Mouse (Mus musculus): Measurements from ENCODE around the gene C1rl. TPM values are rescaled to one million over a fixed set of nuclear protein-coding genes. Genes with fewer than 3 reads are reported as not detected.

Gene C1rl
- polyA plus RNA-seq, 1 experiment from 2014 or later, result 0.69 TPM

- no peaks in the 10 kb centered on the region; the same call in 1 of the 2 replicates for H3K4me1 ChIP-seq
- H3K4me3 ChIP-seq (replicated peaks), result peak overlapping the region; percentile 33
- H3K27me3 ChIP-seq (replicated peaks), result no peaks in the 10 kb centered on the region
- H3K4me2 ChIP-seq, result peak overlapping the region; percentile 52
- no peak overlapping the region; the same call in 1 of the 2 replicates for H3K27ac ChIP-seq (replicated peaks)
- H3K36me3 ChIP-seq, result no peaks in the 10 kb centered on the region
- peak; percentile 92 for ATAC-seq (ENCODE audit: low FRiP score)
- no peak overlapping the region for H3K9ac ChIP-seq (replicated peaks)
- 30% methylated on average over 21 of the region's 21 CpGs for WGBS
- H3K9me3 ChIP-seq (replicated peaks), result no peaks in the 10 kb centered on the region
Observed at GRCm38 (mm10) chr6:124485414-124486144, 7.3 kb upstream of the C1rl start.

GRCm38 (mm10) chr6:124487509-124487908 lies 5.4 kb upstream of the C1rl start:
- Histone ChIP-seq H3K36me3 (no peaks in the 10 kb centered on the region), H3K4me1 (no peaks in the 10 kb centered on the region; the same call in 1 of the 2 replicates), H3K4me3 (replicated peaks) (no peak overlapping the region), H3K4me2 (no peak overlapping the region), H3K27me3 (replicated peaks) (no peaks in the 10 kb centered on the region), H3K9ac (replicated peaks) (no peak overlapping the region), H3K27ac (replicated peaks) (no peak overlapping the region), H3K9me3 (replicated peaks) (no peaks in the 10 kb centered on the region)
- ATAC-seq (ENCODE audit: low FRiP score), result no peak
- WGBS, result 63% methylated on average over 2 of the region's 2 CpGs

- Histone ChIP-seq H3K9me3 (replicated peaks) (no peaks in the 10 kb centered on the region), H3K27ac (replicated peaks) (no peak overlapping the region), H3K4me3 (replicated peaks) (no peak overlapping the region), H3K4me1 (no peaks in the 10 kb centered on the region; the same call in 1 of the 2 replicates), H3K36me3 (no peaks in the 10 kb centered on the region), H3K9ac (replicated peaks) (no peak overlapping the region), H3K27me3 (replicated peaks) (no peaks in the 10 kb centered on the region), H3K4me2 (no peak overlapping the region)
- no peak for ATAC-seq (ENCODE audit: low FRiP score)
- WGBS, result 88% methylated on average over 4 of the region's 4 CpGs
Observed at GRCm38 (mm10) chr6:124488952-124489351, 4.0 kb upstream of the C1rl start.

- Histone ChIP-seq H3K4me3 (replicated peaks) (no peak overlapping the region), H3K9ac (replicated peaks) (no peak overlapping the region)
- no peak for ATAC-seq (ENCODE audit: low FRiP score)
Observed at GRCm38 (mm10) chr6:124491427-124491826, 1.5 kb upstream of the C1rl start.

GRCm38 (mm10) chr6:124493886-124494285 lies 973 bp downstream of the C1rl start:
- H3K4me1 ChIP-seq, result no peaks in the 10 kb centered on the region
- H3K36me3 ChIP-seq, result no peaks in the 10 kb centered on the region
- WGBS, result 86% methylated on average over 5 of the region's 5 CpGs
- H3K4me2 ChIP-seq, result no peak overlapping the region
- no peak overlapping the region for H3K27ac ChIP-seq (replicated peaks)
- no peak overlapping the region for H3K9ac ChIP-seq (replicated peaks)
- H3K27me3 ChIP-seq (replicated peaks), result no peaks in the 10 kb centered on the region
- H3K4me3 ChIP-seq (replicated peaks), result no peak overlapping the region
- H3K9me3 ChIP-seq (replicated peaks), result no peaks in the 10 kb centered on the region
- ATAC-seq (ENCODE audit: low FRiP score), result no peak

More at GRCm38 (mm10) chr6:124491427-124491826, 1.5 kb upstream of the C1rl start:
- Histone ChIP-seq H3K36me3 (no peaks in the 10 kb centered on the region), H3K27ac (replicated peaks) (no peak overlapping the region), H3K4me2 (no peak overlapping the region), H3K4me1 (no peaks in the 10 kb centered on the region), H3K9me3 (replicated peaks) (no peaks in the 10 kb centered on the region), H3K27me3 (replicated peaks) (no peaks in the 10 kb centered on the region)
- WGBS, result 84% methylated on average over 6 of the region's 6 CpGs

GRCm38 (mm10) chr6:124496054-124496453 lies 3.1 kb downstream of the C1rl start:
- H3K9ac ChIP-seq (replicated peaks), result no peak overlapping the region
- no peaks in the 10 kb centered on the region for H3K9me3 ChIP-seq (replicated peaks)
- no peak overlapping the region for H3K27ac ChIP-seq (replicated peaks)
- no peak overlapping the region for H3K4me2 ChIP-seq
- WGBS, result 92% methylated on average over 5 of the region's 5 CpGs
- H3K36me3 ChIP-seq, result no peaks in the 10 kb centered on the region
- H3K4me1 ChIP-seq, result no peaks in the 10 kb centered on the region
- no peaks in the 10 kb centered on the region for H3K27me3 ChIP-seq (replicated peaks)
- no peak overlapping the region for H3K4me3 ChIP-seq (replicated peaks)
- ATAC-seq (ENCODE audit: low FRiP score), result no peak

GRCm38 (mm10) chr6:124499914-124500566 lies 7.1 kb downstream of the C1rl start:
- 51% methylated on average over 10 of the region's 10 CpGs for WGBS
- Histone ChIP-seq H3K36me3 (no peaks in the 10 kb centered on the region), H3K27me3 (replicated peaks) (no peaks in the 10 kb centered on the region), H3K4me3 (replicated peaks) (no peak overlapping the region), H3K9me3 (replicated peaks) (no peaks in the 10 kb centered on the region), H3K4me2 (no peak overlapping the region), H3K9ac (replicated peaks) (no peak overlapping the region), H3K4me1 (no peaks in the 10 kb centered on the region), H3K27ac (replicated peaks) (no peak overlapping the region)
- ATAC-seq (ENCODE audit: low FRiP score), result no peak

GRCm38 (mm10) chr6:124501473-124501872 lies 8.6 kb downstream of the C1rl start:
- no peaks in the 10 kb centered on the region for H3K36me3 ChIP-seq
- WGBS, result 84% methylated on average over 4 of the region's 4 CpGs
- no peak overlapping the region for H3K9ac ChIP-seq (replicated peaks)
- no peaks in the 10 kb centered on the region for H3K4me1 ChIP-seq
- H3K27me3 ChIP-seq (replicated peaks), result no peaks in the 10 kb centered on the region
- no peak for ATAC-seq (ENCODE audit: low FRiP score)
- no peak overlapping the region for H3K27ac ChIP-seq (replicated peaks)
- H3K4me2 ChIP-seq, result no peak overlapping the region
- H3K4me3 ChIP-seq (replicated peaks), result no peak overlapping the region
- no peaks in the 10 kb centered on the region for H3K9me3 ChIP-seq (replicated peaks)

GRCm38 (mm10) chr6:124502021-124502420 lies 9.1 kb downstream of the C1rl start:
- Histone ChIP-seq H3K9me3 (replicated peaks) (no peaks in the 10 kb centered on the region), H3K27me3 (replicated peaks) (no peaks in the 10 kb centered on the region)
- WGBS, result 89% methylated on average over 5 of the region's 5 CpGs

GRCm38 (mm10) chr6:124505028-124505427 lies 12.1 kb downstream of the C1rl start:
- Histone ChIP-seq H3K27me3 (replicated peaks) (no peaks in the 10 kb centered on the region), H3K4me1 (no peaks in the 10 kb centered on the region), H3K36me3 (no peaks in the 10 kb centered on the region), H3K27ac (replicated peaks) (no peak overlapping the region), H3K9ac (replicated peaks) (no peak overlapping the region), H3K9me3 (replicated peaks) (no peaks in the 10 kb centered on the region), H3K4me2 (no peak overlapping the region), H3K4me3 (replicated peaks) (no peak overlapping the region)
- no peak for ATAC-seq (ENCODE audit: low FRiP score)
- WGBS, result 85% methylated on average over 4 of the region's 4 CpGs

More at GRCm38 (mm10) chr6:124502021-124502420, 9.1 kb downstream of the C1rl start:
- H3K27ac ChIP-seq (replicated peaks), result no peak overlapping the region
- H3K4me3 ChIP-seq (replicated peaks), result no peak overlapping the region
- H3K9ac ChIP-seq (replicated peaks), result no peak overlapping the region
- ATAC-seq (ENCODE audit: low FRiP score), result no peak
- no peak overlapping the region for H3K4me2 ChIP-seq
- no peaks in the 10 kb centered on the region for H3K4me1 ChIP-seq
- no peaks in the 10 kb centered on the region for H3K36me3 ChIP-seq

- Histone ChIP-seq H3K4me3 (replicated peaks) (no peak overlapping the region), H3K9me3 (replicated peaks) (no peaks in the 10 kb centered on the region)
- 82% methylated on average over 6 of the region's 6 CpGs for WGBS
Observed at GRCm38 (mm10) chr6:124506991-124507390, 14.1 kb downstream of the C1rl start.

GRCm38 (mm10) chr6:124508292-124508691 lies 15.4 kb downstream of the C1rl start:
- Histone ChIP-seq H3K27me3 (replicated peaks) (no peaks in the 10 kb centered on the region), H3K4me3 (replicated peaks) (no peak overlapping the region), H3K9me3 (replicated peaks) (no peaks in the 10 kb centered on the region), H3K4me1 (no peaks in the 10 kb centered on the region), H3K4me2 (no peak overlapping the region), H3K9ac (replicated peaks) (no peak overlapping the region), H3K36me3 (no peaks in the 10 kb centered on the region), H3K27ac (replicated peaks) (no peak overlapping the region)
- WGBS, result 85% methylated on average over 10 of the region's 10 CpGs
- ATAC-seq (ENCODE audit: low FRiP score), result no peak

More at GRCm38 (mm10) chr6:124506991-124507390, 14.1 kb downstream of the C1rl start:
- Histone ChIP-seq H3K4me2 (no peak overlapping the region), H3K9ac (replicated peaks) (no peak overlapping the region), H3K27me3 (replicated peaks) (no peaks in the 10 kb centered on the region), H3K36me3 (no peaks in the 10 kb centered on the region), H3K4me1 (no peaks in the 10 kb centered on the region), H3K27ac (replicated peaks) (no peak overlapping the region)
- no peak for ATAC-seq (ENCODE audit: low FRiP score)
